Mouse (Mus musculus): Measurements from ENCODE around the gene Trrap.

DNA sequence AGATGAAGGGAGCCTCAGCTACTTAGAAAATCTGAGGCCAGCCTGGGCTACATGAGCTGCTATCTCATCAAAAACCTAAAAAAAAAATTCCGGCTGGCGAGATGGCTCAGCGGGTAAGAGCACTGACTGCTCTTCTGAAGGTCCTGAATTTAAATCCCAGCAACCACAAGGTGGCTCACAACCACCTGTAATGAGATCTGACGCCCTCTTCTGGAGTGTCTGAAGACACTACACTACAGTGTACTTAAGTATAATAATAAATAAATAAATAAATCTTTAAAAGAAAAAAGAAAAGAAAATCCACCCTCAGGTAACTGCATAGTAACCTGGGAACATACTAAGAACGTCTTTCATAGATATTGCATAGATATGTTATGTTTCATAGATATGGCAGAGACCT, 25.8 kb downstream of the Trrap start:
- no peak for TF ChIP-seq FLI1 (IDR thresholded peaks at IDR 0.05; ENCODE audit: low read length)
- TF ChIP-seq GATA1 (IDR thresholded peaks at IDR 0.05; ENCODE audit: borderline replicate concordance, low read length): no peak

Measured in megakaryocyte, embryonic 14.5 days (primary cell).